Mouse (Mus musculus) testis, postnatal 10 days (tissue): Measurements from ENCODE around the gene Kank4.
"Not testable (repeated sequence)": the region's sequence is repeated elsewhere in the genome, so short reads cannot be mapped to it uniquely, and the experiment has no call there.

ENCODE experiments used
- DNase-seq: peaks from one replicate; pipeline ENCODE4 v3.0.0; 2021; ENCODE audit warnings: low spot score

Kank4 gene

DNA sequence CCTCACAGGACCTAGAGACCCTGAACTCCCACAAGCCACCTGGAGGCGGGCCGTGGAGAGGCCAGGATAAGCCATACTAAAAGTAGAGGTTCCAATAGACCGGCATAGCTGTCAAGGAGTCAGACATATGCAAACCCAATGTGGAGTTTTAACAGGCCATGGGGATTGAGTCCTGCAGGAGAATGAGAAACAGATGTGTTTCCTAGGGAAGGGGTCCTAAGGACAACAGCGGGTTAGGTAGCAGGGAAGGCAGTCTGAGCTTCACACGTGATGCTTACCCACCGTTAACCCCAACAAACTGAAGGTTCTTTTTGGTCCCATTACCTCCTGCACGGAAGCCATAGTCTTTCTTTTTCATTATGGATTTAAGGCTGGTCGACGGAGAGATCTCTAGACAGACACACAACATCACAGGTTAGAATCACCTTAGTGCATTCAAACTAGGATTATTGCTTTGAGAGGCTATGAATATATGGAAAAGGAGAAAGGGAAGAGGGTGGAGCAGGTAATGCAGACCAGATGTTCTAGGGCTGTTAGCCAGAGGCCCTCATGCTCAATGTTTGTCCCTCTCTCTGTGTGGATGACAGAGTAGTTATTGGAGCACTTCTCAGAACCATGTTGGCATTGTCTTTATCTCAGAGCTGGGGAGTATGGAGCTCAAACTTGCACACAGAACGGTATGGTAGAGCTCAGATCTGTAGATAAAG lies 40.5 kb downstream of the Kank4 start:
- DNase-seq, result no peak

DNA sequence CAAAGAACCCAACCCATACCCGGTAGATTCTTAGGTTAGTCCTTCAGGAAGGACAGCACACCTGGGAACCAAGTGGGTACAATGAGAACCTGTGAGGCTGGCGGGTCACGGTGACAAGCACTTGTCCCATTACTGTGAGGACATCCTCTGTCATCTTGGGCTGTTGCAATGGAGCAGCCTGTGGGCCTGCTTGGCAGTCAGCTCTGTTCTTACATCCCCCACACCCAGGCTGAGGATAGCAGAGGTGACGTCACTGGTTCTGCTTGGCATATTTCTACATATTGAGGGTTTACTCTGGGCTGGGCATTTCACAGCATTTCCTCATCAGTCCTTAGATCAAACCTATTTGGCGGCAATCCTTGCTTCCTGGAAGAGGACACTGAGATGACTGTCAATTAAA lies 43.6 kb downstream of the Kank4 start:
- DNase-seq, result no peak

DNA sequence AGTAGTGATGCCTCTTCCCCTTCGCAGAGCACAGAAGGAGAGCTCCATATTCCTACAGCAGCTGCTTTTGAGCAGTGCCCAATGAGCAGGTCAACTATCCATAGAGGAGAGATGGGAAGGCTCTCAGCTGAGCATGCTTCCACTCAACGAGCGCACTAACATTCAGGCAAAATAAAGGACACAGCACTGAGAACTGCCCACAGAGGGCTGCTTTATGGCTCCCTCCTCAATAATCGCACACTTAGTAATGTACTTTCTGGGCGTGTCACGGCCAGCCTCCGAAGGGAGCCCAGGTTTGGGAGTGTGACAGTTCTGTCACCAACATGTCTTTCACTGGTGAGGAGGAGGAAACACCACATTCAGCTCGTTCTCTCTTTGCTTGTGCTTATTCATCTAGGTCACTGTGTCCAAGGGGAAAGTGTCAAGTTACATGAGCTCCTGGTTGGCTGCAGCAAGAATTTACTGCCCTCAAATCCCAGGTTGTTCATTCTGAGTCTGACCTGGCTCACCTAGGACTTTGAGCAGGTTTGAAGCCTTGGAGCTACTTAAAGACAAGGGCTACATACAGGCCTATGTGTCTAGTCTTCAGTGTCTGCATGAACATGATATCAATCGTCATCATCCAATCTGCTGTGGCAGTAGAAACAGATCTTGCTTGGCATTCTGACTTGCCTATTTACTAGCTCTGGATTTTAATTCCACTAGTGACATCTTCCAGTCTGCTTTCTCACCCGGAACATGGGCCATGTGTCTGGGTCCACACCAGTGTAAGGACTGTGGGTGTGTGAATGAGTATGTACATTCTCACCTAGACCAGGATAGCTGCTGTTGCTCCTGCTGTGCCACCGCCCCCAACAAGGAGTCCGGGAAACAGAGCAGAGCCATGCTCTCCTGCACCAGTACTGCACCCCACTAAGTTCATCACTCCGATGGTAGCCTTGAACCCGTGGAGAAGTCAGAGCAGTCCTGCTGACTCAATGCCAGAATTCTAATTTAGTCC lies 49.9 kb downstream of the Kank4 start:
- no peak for DNase-seq

DNA sequence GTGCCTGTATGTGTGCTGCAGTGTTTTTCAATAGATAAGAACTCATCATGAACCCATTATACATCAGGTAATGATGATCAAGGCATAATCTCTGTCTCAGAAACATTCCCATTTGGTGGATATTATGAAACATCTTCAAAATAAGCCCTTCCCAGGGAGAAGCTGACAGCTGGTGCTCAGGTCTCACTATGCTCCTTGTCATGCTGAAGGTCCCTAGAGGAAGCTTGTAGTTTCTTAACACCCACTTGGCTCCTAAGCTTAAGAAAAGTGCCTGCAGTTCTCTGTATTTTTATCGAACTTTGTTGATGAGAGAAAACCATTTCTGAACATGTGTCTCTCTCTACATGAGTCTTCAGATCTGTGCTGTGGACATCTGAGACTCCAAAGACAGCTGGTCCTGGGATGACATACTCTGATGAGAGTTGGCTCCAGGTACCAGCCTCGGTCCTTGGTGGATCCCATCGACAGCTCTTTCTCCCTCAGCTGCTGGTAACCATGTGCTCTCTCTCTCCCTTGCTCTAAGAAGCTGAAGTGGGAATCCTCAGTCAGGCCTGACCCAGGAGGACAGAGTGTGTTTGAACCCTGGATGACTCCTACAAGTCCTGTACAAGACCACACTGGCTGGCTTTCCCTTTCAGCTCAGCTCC lies 58.3 kb downstream of the Kank4 start:
- DNase-seq, result no peak

- no peak for DNase-seq
Measured at GRCm38 (mm10) chr4:98758012-98758821, 59.1 kb downstream of the Kank4 start.

- DNase-seq, result no peak
Measured at GRCm38 (mm10) chr4:98756141-98756540, 61.2 kb downstream of the Kank4 start.

DNA sequence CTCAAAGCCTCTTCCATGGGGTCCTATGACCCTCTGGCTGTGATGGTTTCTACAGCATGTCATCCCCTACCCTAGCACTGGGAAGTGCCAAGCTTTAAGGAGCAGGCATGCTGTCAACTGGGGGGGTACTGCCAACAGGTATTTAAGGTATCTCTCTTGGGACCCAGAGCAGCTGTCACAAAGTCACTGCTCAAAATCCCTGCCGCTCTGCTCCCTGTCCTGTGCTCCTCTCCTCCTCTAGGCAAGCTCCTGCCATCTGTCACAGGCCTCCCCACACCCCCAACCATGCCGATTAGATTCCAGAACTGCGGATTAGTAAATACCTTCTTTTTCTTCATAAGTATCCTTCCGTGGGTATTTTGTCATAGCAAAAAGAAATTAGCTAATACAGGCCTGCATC lies 62.9 kb downstream of the Kank4 start:
- no peak for DNase-seq

GRCm38 (mm10) chr4:98743906-98744210 lies 73.5 kb downstream of the Kank4 start:
- DNase-seq, result peak; percentile 51

- no peak for DNase-seq
Measured at GRCm38 (mm10) chr4:98743209-98743905, 74.0 kb downstream of the Kank4 start.

GRCm38 (mm10) chr4:98739753-98740152 lies 77.6 kb downstream of the Kank4 start:
- DNase-seq, result no peak

DNA sequence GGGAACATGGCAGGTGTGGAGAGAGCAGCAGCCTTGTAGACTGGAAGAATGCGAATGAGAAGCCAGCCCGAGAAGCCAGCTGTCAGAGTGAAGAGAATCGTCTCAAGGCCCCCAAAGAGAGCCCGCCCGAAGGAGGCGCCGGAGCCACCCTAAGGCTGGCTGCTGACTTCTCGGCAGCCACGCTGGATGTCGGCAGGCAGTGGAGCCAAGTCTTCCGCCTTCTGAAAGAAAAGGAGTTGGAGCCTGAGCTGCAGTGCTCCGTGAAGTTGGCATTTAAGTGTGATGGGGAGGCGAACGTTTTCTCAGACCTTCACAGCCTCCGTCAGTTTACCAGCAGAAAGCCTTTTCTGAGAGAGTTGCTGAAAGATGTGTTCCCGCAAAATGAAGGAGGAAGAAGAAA lies 83.7 kb downstream of the Kank4 start:
- DNase-seq, result no peak

GRCm38 (mm10) chr4:98728716-98729115 lies 88.6 kb downstream of the Kank4 start:
- no peak for DNase-seq

DNA sequence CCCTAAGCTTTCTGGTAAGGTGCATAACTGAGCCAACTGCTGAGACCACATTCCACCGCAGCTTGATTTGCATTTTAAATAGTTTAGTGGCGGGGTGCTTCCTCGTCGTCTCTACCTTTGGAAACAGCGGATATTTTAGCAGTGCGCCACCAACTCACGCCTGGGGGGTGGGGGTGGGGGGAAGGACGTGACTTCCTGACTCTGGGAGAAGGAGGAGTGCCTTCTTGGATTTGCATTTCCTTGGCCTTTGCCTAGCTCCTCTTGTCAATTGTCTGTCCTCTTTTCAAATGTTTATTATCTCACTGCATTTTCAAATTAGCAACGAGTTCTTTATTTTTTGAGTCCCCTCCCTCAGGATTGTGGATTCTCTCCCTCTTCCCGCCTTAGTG lies 89.4 kb downstream of the Kank4 start:
- DNase-seq, result no peak

GRCm38 (mm10) chr4:98727295-98727958 lies 89.9 kb downstream of the Kank4 start:
- no peak for DNase-seq

DNA sequence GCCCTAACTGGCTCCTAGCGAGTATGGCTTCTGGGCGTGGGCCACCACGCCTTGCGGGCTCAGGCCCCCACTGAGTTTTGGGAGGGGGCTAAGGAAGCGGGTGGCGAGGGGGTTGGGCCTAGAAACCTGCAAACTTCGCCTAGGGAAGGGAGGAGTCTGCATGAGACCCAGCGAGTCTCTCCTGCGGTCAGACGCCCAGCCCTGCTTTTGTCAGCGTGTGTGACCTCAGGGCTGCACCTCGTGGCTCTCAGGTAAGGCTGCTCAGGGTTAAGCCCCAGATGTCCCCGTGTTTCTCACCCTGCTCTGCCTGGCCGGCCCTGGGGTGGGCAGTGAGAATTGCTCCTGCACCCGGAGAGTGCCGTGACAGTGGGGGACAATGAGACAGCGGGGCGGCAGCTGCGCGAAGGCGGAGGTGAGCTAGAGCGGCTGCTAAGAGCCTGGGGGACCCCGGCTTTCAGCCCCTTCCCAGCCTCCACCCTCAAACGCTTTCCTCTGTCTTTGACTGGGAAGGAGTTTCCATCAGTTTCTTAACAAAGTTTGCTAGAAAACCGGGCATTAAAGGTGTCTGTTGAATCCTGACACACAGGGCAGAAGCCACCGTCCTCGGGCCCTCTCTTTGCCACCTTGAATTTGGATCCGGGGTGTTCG lies 90.6 kb downstream of the Kank4 start, which contains the start of gene L1td1:
Gene L1td1, plus strand, starts transcription at position 145 of the 648 bp plus-strand sequence.
- DNase-seq, result no peak

GRCm38 (mm10) chr4:98725439-98725838 lies 91.9 kb downstream of the Kank4 start:
- peak; percentile 50 for DNase-seq

- not testable (repeated sequence) for DNase-seq
Measured at GRCm38 (mm10) chr4:98724682-98725081, 92.7 kb downstream of the Kank4 start.

GRCm38 (mm10) chr4:98722454-98722853 lies 94.9 kb downstream of the Kank4 start:
- DNase-seq, result peak; percentile 82

DNA sequence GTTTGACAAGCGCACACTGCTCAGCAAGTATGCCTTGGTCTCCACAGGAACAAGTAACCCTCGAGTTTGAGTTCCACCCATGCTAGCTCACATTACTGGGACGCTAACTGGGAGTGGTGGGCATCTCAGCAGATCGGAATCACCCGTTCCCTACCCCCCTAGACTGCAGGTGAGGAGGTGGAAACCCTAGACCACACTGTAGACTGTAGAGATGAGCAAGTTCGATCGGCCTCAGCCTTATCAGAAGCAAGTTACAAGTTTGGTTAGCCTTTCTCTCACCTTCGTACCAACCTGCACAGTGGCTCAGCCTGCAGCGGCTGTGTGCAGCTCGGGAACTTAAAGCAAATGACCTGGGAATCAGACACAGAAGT lies 98.8 kb downstream of the Kank4 start:
- no peak for DNase-seq
